Mouse (Mus musculus) c-Kit-positive CD71-negative TER-119-negative erythroid progenitor cells, embryonic 14.5 days (primary cell): ENCODE results near the gene Aplp2.

Experiments used
- DNase-seq: peaks from one replicate; pipeline ENCODE4 v3.0.0-alpha.2; 2013; ENCODE audit warnings: low read depth

Gene Aplp2

DNA sequence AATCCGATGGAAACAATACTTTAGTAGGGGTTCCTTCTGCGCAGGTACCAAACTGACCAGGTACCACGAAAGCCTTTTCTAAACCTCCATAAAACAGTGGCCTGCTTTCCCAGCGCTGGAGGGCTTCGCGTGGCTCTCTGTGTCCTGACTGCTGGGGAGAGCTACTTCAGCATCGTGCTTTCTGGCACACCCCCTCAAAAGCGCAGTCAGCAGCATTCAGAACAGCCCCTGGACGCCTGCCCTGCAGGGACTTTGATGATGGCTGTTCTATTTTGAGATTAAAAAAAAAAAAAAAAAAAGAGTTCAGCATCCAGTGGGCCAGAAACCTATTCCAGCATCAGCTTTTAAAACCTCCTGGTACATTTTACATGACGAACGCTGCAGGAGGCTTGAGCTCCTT is 14.2 kb upstream of the Aplp2 start:
- no peak for DNase-seq

DNA sequence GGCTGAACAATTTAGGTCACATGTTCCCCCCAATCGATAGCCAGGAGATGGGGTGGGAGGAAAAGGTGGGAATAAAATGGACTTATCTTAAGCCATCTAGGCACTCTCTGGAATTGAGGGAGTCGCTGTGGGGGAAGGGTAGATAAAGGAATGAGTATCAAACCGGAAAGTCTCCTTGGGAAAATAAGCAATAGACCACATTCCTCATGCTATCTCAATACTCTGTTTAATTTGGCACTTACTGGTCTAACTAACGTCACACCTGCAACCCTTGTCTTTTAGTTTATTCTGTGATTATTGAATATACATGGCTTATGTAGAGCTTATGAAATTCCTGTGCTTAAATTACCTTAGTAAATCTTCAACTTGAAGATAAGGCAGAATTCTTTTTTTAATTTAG is 11.9 kb upstream of the Aplp2 start:
- DNase-seq: no peak

DNA sequence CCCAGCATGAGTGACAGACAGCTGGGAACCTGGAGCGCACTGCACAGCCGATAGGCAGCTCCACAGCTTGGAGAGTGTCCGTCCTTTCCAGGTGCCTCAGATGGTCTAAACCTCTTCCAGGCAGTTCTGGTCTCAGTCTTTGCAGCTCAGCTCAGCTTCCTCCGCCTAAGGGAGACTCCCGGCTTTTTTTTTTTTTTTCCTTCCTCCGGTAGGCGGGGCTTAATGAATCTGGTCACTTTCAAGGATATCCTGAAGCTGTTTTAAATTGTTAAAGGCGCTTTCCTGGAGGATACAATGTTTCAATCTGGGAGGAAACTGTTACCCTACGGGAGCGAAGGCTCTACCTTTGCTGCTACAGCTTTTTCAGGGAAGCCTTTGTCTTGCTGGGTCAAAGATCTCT is 9.6 kb upstream of the Aplp2 start:
- DNase-seq: no peak

DNA sequence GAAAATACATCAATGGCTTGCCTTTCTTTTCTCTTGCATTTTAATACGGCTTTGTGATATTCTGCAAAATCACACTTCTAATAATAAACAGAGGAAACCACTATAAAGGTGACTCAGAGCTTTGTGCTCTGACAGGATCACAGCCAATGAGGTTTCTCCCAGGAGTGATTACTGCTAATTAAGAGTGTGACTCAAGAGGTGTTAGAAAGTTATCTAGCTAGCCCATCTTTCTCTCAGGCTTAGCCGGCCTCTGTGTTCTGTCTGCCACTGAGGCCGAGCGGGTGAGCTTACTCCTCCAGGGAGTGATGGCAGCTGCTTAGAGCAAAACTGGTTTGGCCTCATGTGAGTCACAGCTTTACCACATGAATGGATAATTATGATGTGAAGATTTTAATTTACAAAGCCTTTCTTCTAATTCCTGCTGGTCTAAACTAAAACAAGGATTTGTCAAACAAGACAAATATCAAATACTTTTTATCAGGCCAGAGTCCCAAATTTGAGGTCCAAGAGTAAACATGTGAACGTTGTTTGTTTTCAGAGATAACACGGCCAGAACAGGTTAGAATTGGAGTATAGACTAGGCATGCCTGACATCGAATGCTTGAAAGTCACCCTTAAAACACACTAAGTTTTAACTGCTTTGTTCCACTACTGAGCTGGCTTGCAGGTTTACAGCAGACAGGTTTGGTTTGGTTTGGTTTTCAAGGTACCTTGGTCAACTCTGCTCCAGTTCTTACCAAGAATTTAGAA is 6.2 kb upstream of the Aplp2 start:
- DNase-seq: no peak

DNA sequence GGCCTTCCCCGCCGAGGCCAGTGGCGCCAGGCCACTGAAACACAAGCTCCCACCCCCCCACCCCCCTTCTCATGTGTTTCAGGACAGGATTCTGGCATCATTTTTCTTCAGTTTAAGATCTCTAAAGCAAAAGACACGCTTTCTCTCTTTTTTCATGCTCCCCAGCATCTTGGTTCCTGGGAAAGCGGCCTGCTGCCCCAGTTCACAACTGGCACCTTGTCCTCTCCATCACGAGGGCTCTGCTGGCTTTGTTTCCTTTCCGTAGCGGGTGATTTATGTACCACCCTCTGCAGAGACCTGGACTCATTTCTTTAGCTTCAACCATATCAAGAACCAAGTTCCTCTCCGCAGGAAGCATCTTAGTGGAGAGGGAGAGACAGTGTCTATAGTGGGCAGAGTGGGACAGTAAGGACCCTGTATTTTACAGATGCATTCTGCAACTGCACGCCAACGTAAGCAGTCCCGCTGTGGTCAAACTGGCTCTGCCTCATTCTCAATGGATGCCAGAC is 939 bp upstream of the Aplp2 start:
- no peak for DNase-seq

DNA sequence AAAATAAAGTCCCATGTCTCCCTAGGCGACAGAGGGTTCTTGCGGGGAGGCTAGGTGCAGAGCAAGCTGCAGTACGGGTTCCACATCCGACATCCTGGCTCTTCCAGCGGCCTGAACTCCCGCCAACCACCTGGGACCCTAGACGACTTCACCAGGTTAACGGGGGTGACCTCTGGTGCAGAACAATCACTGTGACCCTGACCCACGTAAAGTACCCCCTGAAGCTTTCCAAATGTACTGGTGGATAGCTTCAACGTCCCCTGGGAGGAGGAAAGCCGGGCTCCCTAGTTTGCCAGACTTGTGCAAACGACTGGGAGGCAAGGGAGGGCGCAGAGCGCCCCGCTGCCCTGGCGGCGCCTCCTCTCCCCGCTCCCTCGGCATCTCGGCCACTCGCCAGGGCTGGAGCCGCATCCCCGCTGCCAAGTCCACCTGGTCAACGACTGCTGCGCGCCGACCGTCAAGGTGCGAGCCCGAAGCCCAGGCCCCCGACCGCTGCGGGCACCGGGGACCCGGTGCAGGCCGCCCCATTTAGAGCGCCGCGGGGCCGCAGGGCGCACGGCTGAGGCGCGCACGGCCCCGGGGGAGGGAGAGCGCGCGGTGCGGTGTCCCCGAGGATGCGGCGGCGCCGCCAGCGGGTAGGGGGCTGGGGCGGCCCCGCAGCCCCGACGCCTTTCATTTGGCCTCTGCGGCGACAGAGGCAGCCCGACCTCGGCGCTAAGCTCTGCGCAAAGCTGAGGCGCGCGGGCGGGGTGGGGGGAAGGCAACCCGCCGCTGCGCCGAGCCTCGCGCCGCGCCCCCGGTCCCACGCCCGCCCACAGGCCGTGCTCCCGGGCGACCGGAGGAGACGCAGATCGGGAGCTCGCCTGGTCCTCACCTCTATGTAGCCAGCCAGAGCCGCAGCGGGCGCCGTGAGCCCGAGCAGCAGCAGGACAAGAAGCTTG is 596 bp downstream of the Aplp2 start:
- no peak for DNase-seq

DNA sequence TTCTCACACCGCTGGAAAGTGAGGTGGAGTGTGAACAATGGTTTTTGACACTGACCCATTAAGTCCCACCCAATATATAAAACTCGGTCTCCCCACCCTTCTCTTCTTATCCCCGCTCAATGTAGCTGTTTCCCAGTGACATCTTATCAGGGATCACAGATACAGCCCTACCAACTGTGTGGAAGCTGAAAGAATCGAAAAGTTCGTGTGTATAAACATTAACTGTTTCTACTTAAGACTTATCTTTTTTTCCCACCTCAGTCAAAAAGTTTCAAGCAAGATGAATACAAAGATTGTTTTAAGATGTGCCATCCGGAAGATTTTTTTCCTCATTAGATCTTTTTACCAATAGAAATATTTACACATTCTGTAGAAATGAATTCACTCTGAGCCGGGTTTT is 1.5 kb downstream of the Aplp2 start:
- no peak for DNase-seq

DNA sequence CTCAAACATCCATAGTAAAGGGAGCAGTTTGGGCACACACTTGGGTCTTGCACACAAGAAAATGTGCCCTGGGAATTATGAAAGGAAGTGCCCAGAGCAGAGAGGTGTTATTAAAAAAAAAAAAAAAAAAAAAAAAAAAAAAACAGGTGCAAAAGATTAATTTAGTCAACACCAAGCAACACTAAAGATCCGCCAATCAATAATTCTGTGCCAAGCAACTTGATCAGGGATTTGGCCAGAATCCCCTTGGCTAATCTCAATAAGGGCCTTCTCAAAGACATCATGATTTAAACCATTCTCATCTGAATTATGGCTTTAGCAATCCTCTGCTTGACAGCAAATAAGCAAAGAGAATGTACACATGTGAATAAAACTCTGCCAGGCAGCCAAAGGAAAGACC is 2.1 kb downstream of the Aplp2 start:
- DNase-seq: no peak

DNA sequence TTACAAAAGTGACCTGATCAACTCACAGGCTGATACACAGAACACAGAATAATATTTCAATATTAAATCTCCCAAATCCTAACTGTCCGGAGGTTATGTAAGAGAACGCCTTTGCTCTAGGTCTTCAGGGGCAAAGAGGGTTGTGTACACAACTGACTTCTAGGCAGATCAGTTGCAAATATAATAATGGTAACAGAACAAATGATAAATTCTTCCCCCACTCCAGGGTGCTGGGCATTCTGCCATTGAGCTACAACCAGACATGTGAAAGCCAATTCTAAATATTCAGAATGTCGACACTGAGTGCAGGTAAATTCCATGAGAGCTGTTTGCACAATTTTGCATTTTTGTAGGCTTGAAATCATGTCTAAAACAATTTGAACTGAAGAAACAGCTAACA is 3.9 kb downstream of the Aplp2 start:
- no peak for DNase-seq

DNA sequence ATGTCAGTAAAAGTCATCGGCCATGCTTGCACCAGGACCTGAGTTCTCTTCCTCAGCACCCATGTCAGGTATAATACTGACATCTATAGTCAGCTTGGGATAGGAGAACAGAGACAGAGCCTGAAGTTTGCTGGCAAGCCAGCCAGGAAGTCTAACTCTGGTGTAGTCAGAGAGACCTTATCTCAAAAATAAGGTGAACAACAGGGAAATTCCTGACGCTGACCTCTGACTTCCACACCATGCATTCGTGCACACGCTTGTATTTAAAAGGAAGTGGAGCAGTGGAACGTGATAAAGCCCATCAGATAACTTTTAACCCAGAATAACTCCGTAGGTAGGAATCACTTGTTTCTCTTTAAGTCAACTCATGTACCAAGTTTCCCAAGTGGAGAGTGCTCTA is 6.9 kb downstream of the Aplp2 start:
- DNase-seq: no peak

DNA sequence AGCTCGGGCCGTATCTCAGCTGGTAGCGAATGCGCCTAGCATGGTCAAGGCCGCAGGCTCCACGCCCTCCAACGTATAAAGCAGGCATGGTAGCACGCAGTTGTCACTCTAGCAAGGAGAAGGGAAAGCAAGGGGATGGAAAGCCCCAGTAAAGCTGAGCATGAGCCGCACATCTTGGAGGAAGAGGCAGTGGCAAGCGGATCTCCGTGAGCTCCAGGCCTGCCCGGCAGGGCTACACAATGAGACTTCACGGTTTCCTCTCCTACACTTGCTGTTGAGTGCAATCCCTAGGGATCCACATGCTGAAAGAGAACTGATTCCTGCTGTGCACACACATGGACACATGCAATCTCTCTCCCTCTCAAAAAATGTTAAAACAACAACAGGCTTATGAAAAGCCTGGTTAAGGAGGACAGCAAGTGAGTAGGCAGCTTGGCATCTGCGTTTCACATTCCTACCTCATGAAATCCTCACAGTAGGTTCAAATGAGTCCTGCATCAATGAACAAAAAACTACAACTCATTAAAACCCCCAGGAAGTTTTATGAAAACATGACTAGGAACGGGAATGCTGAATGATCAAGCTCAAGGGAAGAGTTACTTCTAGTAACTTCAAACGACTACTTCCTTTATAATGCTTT is 7.9 kb downstream of the Aplp2 start:
- no peak for DNase-seq

DNA sequence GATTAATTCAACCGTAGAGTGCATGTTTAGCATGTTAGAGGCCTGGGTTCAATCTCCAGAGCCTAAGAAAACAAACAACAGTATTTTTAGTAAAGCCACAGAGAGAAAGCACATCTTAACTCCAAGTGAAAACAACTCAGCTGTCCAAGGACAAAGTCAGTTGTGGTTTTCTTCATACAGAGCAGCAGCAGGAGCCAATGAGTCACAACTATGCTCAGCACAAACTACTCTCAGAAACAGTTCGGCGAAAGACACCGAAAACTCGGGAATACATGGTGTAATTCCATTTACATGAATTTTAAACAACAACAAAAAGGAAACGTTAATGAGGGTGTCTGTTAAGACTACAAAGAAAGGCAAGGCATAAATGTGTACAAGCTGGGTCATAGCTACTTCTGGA is 8.5 kb downstream of the Aplp2 start:
- no peak for DNase-seq

DNA sequence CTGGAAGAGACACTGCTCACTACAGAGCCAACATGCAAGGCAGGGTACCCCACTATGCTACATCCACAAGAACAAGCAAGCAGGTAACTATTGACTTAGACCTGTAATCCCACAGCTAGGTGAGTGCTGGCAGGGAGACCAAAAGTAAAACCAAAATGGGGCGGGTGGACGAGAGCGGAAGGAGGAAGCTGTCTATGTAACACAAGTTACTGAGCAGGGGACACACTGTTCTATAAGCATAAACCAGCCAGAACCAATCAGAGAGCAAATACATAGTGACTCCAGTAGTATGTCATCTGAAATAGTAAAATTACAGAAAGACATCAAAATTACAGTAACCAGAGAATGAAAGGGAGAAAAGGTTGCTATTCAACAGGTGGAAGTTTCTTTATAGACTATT is 13.0 kb downstream of the Aplp2 start:
- no peak for DNase-seq

DNA sequence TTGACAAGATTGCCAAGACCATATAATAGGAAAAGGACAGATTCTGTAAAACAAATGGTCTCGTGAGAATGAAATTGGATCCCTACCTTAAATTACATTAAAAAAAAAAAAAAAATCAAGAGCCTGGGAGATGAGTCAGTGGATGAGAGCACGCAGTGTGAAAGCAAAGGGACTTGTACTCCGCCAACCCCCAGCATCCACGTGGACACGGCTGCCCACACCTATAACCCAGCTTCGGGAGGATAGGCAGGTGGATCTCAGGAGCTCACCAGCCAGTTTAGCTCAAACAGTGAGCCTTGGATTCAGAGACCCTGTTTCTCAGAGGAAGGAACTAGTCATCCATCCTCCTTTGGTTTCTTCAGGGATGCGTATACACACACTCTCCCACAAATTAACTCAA is 13.8 kb downstream of the Aplp2 start:
- DNase-seq: no peak

DNA sequence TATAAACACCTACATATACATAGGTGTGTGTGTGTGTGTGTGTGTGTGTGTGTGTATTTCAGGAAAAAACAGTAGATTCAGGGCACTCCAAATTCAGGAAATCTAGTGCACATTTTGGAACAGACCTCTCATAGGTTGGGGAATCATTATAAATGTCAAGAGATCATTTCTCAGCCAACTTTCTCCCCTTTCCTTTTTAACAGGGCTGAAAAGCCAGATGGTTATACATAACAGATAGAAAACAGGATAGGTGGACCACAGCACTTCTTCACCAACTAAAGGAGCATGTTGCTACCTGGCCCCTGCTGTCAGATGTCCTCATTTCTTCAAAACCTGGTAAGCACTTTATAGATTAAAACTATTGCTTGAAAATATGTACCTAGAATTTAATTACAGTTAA is 14.9 kb downstream of the Aplp2 start:
- DNase-seq: no peak

DNA sequence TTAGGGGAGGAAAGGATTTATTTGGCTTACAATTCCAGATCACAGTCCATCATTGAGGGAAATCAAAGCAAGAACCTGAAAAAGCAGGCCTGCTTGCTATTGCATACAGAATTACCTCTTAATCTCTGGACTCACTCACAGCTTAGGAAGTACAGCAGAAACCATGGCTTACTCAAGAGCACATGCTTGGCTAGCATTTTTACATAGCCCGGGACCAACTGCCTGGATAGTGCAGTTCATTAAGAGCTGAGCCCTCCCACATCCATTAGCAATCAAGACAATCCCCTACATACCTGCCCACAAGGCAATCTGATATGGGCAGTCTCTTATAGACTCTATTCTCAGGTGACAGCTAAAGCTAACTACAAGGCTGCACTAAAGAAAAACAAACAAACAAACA is 16.0 kb downstream of the Aplp2 start:
- no peak for DNase-seq

DNA sequence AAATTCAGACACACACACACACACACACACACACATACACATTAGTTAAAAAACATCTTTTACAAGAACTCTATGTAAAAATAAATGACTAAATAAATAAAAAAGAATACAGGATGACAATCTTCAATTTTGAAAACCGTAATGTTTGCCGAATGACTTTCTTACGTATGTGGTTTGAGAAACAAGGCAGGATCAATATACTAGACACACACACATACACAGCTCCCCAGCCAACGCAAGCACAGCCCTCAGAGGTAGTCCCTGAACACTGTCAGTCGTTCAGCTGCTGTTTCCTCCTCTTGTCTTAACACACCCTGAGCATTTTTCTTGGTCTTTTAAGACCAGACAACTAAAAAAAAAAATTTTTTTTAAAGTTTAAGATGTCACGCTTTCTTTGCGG is 19.2 kb downstream of the Aplp2 start:
- DNase-seq: no peak

DNA sequence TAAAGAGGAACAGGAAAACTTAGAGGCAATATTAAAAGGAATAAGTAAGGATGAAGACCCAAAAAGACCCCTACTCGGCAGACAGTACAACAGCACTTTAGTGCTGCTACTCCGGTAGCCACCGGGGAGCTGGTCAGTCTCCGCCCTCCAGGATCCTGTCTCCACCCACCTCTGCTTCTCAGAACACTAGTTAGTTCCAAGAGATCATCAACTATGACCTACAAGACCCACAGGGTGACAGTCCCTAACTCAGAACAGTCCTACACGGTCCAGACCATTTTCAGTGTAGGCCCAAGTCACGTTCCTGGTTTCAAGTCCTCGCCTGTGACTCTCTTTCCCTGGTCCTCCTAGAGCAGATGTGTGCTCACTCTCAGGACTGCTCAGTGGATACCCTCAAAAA is 20.1 kb downstream of the Aplp2 start:
- DNase-seq: no peak

DNA sequence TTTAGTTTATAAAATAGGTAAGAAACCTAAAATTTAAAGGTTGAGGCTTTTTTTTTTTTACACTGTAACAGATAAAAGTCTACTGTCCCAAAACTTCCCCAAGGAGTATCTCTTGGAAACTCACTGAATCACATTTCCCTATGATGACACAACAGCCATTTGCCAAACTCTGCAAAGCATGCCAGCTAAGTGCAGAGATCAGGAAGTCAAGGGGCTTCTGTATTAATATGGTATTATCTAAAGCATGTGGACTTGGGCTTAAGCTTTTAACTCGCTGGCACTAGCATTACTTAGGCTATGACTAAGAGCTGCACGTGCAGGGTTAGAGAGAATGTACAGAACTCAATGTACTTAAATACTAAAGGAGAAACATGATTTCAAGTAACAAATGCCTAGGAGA is 22.4 kb downstream of the Aplp2 start:
- no peak for DNase-seq

DNA sequence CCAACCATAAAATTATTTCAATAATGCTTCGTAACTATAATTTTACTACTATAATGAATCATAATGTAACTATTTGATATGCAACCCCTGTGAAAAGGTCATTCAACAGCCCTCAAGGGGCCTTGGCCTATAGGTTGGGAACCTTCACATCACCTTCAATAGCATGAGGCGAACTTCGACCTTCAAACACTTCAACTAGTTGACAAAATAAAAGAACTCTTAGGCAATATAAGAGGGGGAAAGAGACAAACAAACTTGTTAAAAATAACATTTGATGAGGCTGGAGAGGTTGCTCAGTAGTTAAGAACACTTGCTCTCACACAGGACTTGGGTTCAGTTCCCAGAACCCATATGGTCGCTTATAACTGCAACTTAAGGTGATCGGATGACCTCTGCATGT is 27.2 kb downstream of the Aplp2 start:
- no peak for DNase-seq

DNA sequence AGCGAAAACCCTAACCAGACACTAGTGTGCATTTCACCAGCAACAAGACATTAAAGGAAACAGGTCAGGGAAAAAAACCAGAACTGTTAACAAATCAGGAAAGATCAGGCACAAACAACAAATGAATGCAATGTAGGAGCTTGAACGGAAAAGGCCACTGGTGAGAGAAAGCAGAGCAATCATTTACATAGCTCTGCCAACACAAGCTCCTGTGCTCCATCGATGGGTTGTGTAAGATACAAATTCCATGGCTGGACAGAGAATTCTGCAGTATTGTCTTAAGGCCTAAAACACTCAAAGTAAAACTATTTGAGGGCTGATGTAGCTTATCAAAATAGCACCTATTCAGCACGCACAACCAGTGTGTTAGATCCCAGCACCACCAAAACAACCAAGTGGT is 28.6 kb downstream of the Aplp2 start:
- DNase-seq: no peak

DNA sequence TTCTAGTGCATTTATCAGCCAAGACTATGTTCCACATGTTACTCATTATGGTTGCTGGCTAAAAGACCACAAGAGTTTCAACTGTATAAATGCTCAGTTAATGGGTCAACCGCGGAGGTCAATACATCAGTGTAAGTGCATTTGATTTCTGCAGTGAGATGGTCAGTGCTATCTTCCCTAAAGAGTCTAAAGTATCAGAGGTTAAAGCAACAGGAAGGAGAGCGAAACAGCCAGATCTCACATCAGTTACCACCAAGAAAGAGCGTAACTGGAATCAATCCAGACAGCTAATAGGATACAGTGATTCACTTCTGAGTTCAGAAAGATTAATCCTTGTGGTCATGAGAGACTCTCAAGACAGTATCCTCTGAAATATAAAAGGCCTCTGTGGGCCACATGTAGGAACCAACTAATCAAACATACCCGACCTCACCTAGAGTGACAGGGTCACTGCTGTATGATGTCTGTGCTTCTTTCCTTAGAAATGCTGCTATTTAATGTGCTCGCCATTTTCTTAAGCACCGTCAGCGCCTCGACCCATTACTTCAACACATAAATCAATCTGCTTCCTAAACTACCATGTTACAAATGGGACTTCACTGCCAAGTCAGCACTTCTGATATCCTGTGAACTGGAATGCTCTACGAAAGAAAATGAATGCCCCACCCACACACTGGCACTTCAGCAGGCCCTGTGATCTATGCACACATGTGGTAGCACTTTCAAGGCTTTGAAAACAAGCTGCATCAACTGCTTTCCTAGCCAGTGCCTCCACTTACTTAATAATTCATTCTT is 30.1 kb downstream of the Aplp2 start:
- no peak for DNase-seq
